In the genomic region with DNA sequence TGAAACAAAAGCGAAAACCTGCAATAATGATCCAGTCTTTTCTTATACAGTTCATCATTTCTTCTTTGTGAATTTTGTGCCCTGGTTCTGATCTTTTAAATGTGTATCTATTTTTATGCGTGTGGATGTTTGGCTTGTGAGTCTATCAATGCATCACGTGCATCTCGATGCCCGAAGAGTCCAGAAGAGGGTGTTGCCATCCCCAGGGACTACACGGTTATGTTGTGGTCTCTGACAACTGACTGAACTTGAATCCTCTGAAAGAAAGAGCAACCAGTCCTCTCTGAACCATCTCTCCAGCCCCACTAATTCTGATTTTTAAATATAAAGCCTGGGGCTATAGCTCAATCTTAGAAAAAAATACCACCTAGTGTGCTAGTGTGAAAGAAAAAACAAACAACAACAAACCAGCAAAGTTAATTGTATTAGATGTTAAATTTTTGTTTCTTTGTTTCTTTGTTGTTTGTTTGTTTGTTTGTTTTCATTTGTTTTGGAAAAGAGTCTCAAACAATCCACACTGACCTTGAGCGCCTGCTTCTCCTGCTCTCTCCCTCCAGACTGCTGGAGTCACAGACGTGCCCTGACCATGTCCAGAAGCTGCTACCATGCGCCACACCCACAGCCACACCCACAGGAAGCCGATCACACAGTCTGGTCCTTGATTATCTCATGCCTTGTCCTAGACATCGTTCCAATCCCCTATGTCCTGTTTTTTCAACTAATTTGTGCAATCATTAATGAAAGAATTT, we compare ENCODE assay signal across 11 mouse cellular contexts. TPM values are rescaled to one million over a fixed set of nuclear protein-coding genes. Genes with fewer than 3 reads are reported as not detected.
DNase-seq lines count a peak whose midpoint lies in the region; ATAC-seq lines count a peak whose summit lies in the region.
"Had no signal": no experiment of that assay in that cellular context is flagged by ENCODE, and none has a peak within 500 bp of the region (broad histone marks: within the 10 kb centered on the region; RNA-seq: fewer than 3 reads in every experiment).

No protein-coding gene starts in this region.

- peak overlapping the region; percentile 80 for H3K4me3 ChIP-seq in megakaryocyte, embryonic 14.5 days (replicated peaks)
- H3K4me3 ChIP-seq: kidney, embryonic 15.5 days; midbrain, embryonic 12.5 days had no signal

- no peaks in the 10 kb centered on the region for H3K36me3 ChIP-seq in megakaryocyte, embryonic 14.5 days (replicated peaks; ENCODE audit: low read length)
- H3K36me3 ChIP-seq: kidney, embryonic 15.5 days; midbrain, embryonic 12.5 days had no signal

- peaks cover 44% of the 10 kb centered on the region for H3K4me1 ChIP-seq in megakaryocyte, embryonic 14.5 days
- H3K4me1 ChIP-seq: kidney, embryonic 15.5 days; midbrain, embryonic 12.5 days had no signal

- DNase-seq in 416B (ENCODE audit: low read depth), result peak; percentile 31
- DNase-seq in B cell, adult 2 months, result peak; percentile 76 to 81
- no peak for DNase-seq in urinary bladder, adult 2 months (ENCODE audit: low spot score)
- DNase-seq in cerebellum, postnatal 36 days, result no peak
- DNase-seq in right cerebral cortex, postnatal 10 days (ENCODE audit: low spot score in 2 of 2), result no peak
- DNase-seq: heart, postnatal 14 days had no signal

- H3K27me3 ChIP-seq in megakaryocyte, embryonic 14.5 days (replicated peaks), result no peaks in the 10 kb centered on the region
- H3K27me3 ChIP-seq: kidney, embryonic 15.5 days; midbrain, embryonic 12.5 days; Patski had no signal

- peak; percentile 88 for ATAC-seq in erythroid progenitor cell, adult 5-6 weeks (replicated peaks; ENCODE audit: low FRiP score, poor library complexity, severe bottlenecking)
- ATAC-seq: Patski had no signal

- H3K9me3 ChIP-seq in megakaryocyte, embryonic 14.5 days, result 0 out of 2 replicates have a peak, but pooled peaks cover 5% of the 10 kb centered on the region
- H3K9me3 ChIP-seq: kidney, embryonic 15.5 days; midbrain, embryonic 12.5 days had no signal

RNA-seq across cellular contexts. Expression of a gene that starts 18.9 kb away (rescaled TPM):
- 26.0 and 46.5 TPM in 2 replicates for total RNA-seq in erythroid progenitor cell, adult 5-6 weeks (2015; ENCODE audit: low replicate concordance)
- total RNA-seq in erythroid progenitor cell, adult 5-6 weeks (2017; ENCODE audit: low replicate concordance), result 25.9 and 91.2 TPM in 2 replicates
- 2.1 and 6.0 TPM in 2 replicates for polyA plus RNA-seq in megakaryocyte, embryonic 14.5 days (2012; ENCODE audit: insufficient read depth, low replicate concordance)
- 24.9 and 29.4 TPM in 2 replicates for polyA plus RNA-seq in urinary bladder, adult 2 months (2012; rRNA removed)

Comparison
In these comparisons a context has a peak if more than half of its experiments do, and no peak if none do; other contexts are left out.
1. DNase-seq: peak in 416B (single experiment) and B cell, adult 2 months (2 of 2); none in urinary bladder, adult 2 months (single experiment), cerebellum, postnatal 36 days (0 of 2) and right cerebral cortex, postnatal 10 days (0 of 2).